Mouse (Mus musculus) embryonic facial prominence, embryonic 13.5 days (tissue): ENCODE data around the gene Rb1. TPM values are rescaled to one million over a fixed set of nuclear protein-coding genes. Genes with fewer than 3 reads are reported as not detected.

Experiments
- ATAC-seq: fragments of 200-750 bp; cut with Nextera tagmentation; 2 replicates; pipeline ENCODE4 v1.8.0; 2017; ENCODE audit warnings: low read depth; ENCODE audit not compliant: insufficient number of reproducible peaks, insufficient read depth, low FRiP score, low TSS enrichment
- H3K27ac ChIP-seq: fragments of 300-500 bp; sonication (generic); 2 replicates; pipeline ENCODE4 v1.5.1; 2015; ENCODE audit warnings: moderate library complexity, mild to moderate bottlenecking, inconsistent platforms
- H3K27me3 ChIP-seq: fragments of 300-500 bp; sonication (generic); 2 replicates; pipeline ENCODE4 v1.6.1; 2015; ENCODE audit warnings: mild to moderate bottlenecking, inconsistent platforms
- H3K36me3 ChIP-seq: fragments of 300-500 bp; sonication (generic); 2 replicates; pipeline ENCODE4 v1.6.1; 2015; ENCODE audit warnings: mild to moderate bottlenecking, inconsistent platforms
- H3K4me1 ChIP-seq: fragments of 300-500 bp; sonication (generic); 2 replicates; pipeline ENCODE4 v1.6.1; 2015; ENCODE audit warnings: inconsistent platforms
- H3K4me2 ChIP-seq: fragments of 300-500 bp; sonication (generic); 2 replicates; pipeline ENCODE4 v1.6.1; 2015; ENCODE audit warnings: moderate library complexity, mild to moderate bottlenecking, inconsistent platforms
- H3K4me3 ChIP-seq: fragments of 300-500 bp; sonication (generic); 2 replicates; pipeline ENCODE4 v1.5.1; 2015; ENCODE audit warnings: mild to moderate bottlenecking, inconsistent platforms
- H3K9ac ChIP-seq: fragments of 300-500 bp; sonication (generic); 2 replicates; pipeline ENCODE4 v1.6.1; 2015; ENCODE audit warnings: mild to moderate bottlenecking, inconsistent platforms
- H3K9me3 ChIP-seq: fragments of 300-500 bp; sonication (generic); 2 replicates; pipeline ENCODE4 v1.6.1; 2016; ENCODE audit warnings: inconsistent platforms
- WGBS: fragments of 180-500 bp; shearing (Covaris S2); methylation state at CpG from one replicate; pipeline ENCODE4 v1.1.7; 2015; ENCODE audit warnings: mixed read lengths; 5-methylcytosine and 5-hydroxymethylcytosine counted together
- polyA plus RNA-seq: library from polyadenylated mRNA; unstranded; fragments of >200 nt; fragmentation: Nextera tagmentation; extraction: Ambion mirVana; gene quantifications from 2 replicates; pipeline ENCODE4 v1.2.1, GENCODE M21; 2015

The Rb1 gene
- polyA plus RNA-seq, 1 experiment from 2014 or later = 19.1 TPM

DNA sequence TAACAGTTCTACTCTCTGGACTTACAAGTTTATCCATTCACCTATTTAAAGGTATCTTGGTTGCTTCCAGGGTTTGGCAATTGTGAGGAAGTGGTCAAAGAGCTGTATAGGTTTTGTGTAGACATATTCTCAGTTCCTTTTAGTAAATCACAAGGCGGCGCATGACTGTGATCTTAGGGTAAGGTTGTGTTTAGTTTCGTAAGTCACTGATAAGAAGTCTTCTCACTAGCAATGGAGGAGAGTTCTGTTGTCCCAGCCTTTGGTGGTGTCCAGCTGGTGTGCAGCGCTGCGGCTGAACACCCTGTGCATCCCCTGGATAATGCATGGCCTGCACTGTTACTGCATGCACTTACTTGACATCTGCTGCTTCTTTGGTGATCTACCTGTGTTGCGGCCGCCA lies 138.7 kb downstream of the Rb1 start:
- 78% methylated on average over 7 of the region's 7 CpGs for WGBS

DNA sequence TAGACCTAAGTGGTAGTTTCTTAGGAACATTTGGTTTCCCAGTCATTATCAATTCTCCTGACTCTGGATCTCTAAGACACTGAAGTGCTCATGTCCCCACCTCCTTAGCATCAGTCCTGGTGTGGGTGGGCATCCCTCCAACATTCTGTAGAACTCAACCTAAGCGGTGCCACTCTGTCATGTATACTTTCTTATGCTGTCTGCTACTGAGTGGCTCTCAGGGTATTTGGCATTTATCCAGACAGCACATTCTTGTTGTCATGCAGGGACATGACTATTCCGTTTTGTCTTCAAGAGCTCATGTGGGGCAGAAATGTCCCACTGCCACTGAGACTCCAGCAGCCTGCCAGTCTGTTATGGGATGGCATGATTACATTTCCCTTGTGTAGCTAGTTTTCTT lies 144.5 kb downstream of the Rb1 start:
- Histone ChIP-seq H3K36me3 (peaks cover 90% of the 10 kb centered on the region), H3K4me2 (no peak overlapping the region), H3K9me3 (0 out of 2 replicates have a peak, but pooled peaks cover 4% of the 10 kb centered on the region), H3K4me3 (no peak overlapping the region), H3K9ac (no peak overlapping the region), H3K4me1 (0 out of 2 replicates have a peak, but pooled peaks cover 5% of the 10 kb centered on the region), H3K27ac (no peak overlapping the region), H3K27me3 (no peaks in the 10 kb centered on the region)
- WGBS = 49% methylated on average over 2 of the region's 2 CpGs
- ATAC-seq = peak; percentile 72; the same call in 1 of the 2 replicates

More for the DNA sequence above, 138.7 kb downstream of the Rb1 start:
- H3K4me2 ChIP-seq = no peak overlapping the region
- no peak for ATAC-seq
- H3K4me1 ChIP-seq = no peaks in the 10 kb centered on the region
- H3K36me3 ChIP-seq = peaks cover 46% of the 10 kb centered on the region
- no peak overlapping the region for H3K4me3 ChIP-seq
- H3K9ac ChIP-seq = no peak overlapping the region
- H3K27ac ChIP-seq = no peak overlapping the region
- 0 out of 2 replicates have a peak, but pooled peaks cover 4% of the 10 kb centered on the region for H3K9me3 ChIP-seq
- no peaks in the 10 kb centered on the region for H3K27me3 ChIP-seq

DNA sequence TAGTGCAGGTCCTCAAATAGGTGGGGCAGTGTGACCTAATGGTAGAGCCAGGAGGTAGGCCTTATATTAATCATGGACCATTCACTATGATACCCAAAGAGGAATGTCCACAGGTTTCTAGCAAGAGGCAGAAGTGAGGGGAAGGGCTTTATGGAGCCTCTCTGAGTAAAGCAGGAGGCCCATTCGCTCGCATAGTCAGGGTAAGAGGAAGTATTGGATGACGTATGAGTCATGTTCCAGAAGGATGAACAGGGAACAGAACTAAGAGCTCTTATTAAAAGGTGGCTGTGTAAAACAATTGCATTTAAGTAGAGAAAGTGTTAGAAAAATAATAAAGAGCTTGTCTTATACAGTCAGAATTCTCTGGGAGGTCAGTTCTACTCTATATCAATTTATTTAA lies 145.0 kb downstream of the Rb1 start:
- no peaks in the 10 kb centered on the region for H3K27me3 ChIP-seq
- no peak overlapping the region for H3K27ac ChIP-seq
- H3K4me2 ChIP-seq = no peak overlapping the region
- H3K4me3 ChIP-seq = no peak overlapping the region
- H3K36me3 ChIP-seq = peaks cover 90% of the 10 kb centered on the region
- 0 out of 2 replicates have a peak, but pooled peaks cover 4% of the 10 kb centered on the region for H3K9me3 ChIP-seq
- WGBS = 64% methylated on average over 3 of the region's 3 CpGs
- ATAC-seq = no peak
- H3K9ac ChIP-seq = no peak overlapping the region
- 0 out of 2 replicates have a peak, but pooled peaks cover 5% of the 10 kb centered on the region for H3K4me1 ChIP-seq

DNA sequence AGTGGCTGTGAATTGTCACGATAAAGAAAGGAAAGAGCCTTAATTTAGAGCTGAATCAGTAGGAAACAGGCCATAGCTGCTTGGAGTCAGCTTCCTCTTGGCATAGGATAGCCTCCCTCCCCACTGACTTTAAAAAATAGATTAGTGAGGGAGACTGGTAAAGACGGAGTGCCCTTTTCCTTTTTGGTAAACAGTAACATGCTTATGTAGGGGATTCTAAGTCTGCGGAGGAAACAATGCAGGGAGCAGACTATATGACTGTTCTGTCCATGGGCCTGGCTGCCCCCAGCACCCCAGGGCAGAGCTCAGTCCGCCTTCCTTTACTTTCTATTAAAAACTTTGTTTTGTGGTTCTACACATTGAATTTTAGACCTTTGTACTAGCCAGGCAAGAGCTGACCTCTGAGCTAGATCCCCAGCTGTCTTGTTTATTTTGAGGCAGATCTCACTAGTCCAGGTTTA lies 146.4 kb downstream of the Rb1 start:
- H3K27me3 ChIP-seq = no peaks in the 10 kb centered on the region
- H3K4me3 ChIP-seq = no peak overlapping the region
- 0 out of 2 replicates have a peak, but pooled peaks cover under 1% of the 10 kb centered on the region for H3K9me3 ChIP-seq
- ATAC-seq = no peak
- no peak overlapping the region for H3K4me2 ChIP-seq
- H3K36me3 ChIP-seq = peaks cover 93% of the 10 kb centered on the region
- H3K9ac ChIP-seq = no peak overlapping the region
- no peak overlapping the region; the same call in 1 of the 2 replicates for H3K27ac ChIP-seq
- WGBS = 86% methylated on average over 4 of the region's 4 CpGs
- peaks cover 14% of the 10 kb centered on the region for H3K4me1 ChIP-seq

DNA sequence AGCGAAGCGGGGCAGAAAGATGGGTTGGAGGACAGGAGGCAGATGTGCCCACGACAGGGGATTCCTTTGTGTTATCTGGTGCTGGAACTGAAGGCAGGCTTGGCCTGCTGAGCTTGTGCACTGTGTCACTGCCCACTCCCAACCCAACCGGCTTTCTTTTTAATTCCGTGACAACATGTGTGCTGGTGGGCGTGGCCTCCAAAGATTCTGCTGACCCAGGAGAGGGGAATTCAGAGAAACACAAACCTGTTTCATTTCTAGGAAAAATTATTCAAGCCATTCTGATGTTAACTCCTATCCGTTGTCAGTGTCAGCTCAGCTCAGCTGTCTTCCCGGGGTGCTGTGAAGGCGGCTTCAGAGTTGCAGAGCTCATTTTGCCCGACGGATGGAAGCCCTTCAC lies 147.7 kb downstream of the Rb1 start:
- H3K9ac ChIP-seq = no peak overlapping the region
- H3K27me3 ChIP-seq = no peaks in the 10 kb centered on the region
- WGBS = 84% methylated on average over 11 of the region's 11 CpGs
- H3K4me2 ChIP-seq = no peak overlapping the region
- peaks cover 16% of the 10 kb centered on the region for H3K4me1 ChIP-seq
- no peak for ATAC-seq
- no peak overlapping the region for H3K4me3 ChIP-seq
- H3K9me3 ChIP-seq = no peaks in the 10 kb centered on the region
- H3K27ac ChIP-seq = no peak overlapping the region
- peaks cover 96% of the 10 kb centered on the region for H3K36me3 ChIP-seq

- peaks cover 97% of the 10 kb centered on the region for H3K36me3 ChIP-seq
These were observed 149.4 kb downstream of the Rb1 start for GRCm38 (mm10) chr14:73176266-73176665.

GRCm38 (mm10) chr14:73175814-73176213 lies 149.8 kb downstream of the Rb1 start:
- Histone ChIP-seq H3K9me3 (no peaks in the 10 kb centered on the region), H3K36me3 (peaks cover 99% of the 10 kb centered on the region), H3K4me3 (no peak overlapping the region), H3K27ac (no peak overlapping the region), H3K9ac (no peak overlapping the region), H3K4me2 (no peak overlapping the region), H3K4me1 (peaks cover 16% of the 10 kb centered on the region), H3K27me3 (no peaks in the 10 kb centered on the region)
- 83% methylated on average over 6 of the region's 6 CpGs for whole genome bisulfite sequencing
- no peak for ATAC-seq

More at GRCm38 (mm10) chr14:73176266-73176665, 149.4 kb downstream of the Rb1 start:
- Histone ChIP-seq H3K9ac (no peak overlapping the region), H3K4me1 (peaks cover 16% of the 10 kb centered on the region), H3K4me2 (no peak overlapping the region), H3K27ac (no peak overlapping the region), H3K9me3 (no peaks in the 10 kb centered on the region), H3K4me3 (no peak overlapping the region), H3K27me3 (no peaks in the 10 kb centered on the region)
- no peak for ATAC-seq
- 85% methylated on average over 5 of the region's 5 CpGs for WGBS

DNA sequence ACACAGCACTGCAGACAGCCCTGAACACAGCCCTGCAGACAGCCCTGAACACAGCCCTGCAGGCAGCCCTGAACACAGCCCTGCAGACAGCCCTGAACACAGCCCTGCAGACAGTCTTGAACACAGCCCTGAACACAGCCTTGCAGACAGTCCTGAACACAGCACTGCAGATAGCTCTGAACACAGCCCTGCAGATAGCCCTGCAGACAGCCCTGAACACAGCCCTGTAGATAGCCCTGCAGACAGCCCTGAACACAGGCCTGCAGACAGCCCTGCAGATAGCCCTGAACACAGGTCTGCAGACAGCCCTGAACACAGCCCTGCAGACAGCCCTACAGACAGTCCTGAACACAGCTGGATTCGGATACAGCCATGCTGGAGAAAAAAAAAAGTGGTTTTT lies 150.6 kb downstream of the Rb1 start:
- Histone ChIP-seq H3K36me3 (peaks cover 99% of the 10 kb centered on the region), H3K27ac (peak overlapping the region; percentile 33; the same call in 1 of the 2 replicates), H3K9me3 (no peaks in the 10 kb centered on the region), H3K4me3 (no peak overlapping the region), H3K9ac (no peak overlapping the region), H3K4me1 (peaks cover 11% of the 10 kb centered on the region), H3K27me3 (no peaks in the 10 kb centered on the region), H3K4me2 (no peak overlapping the region)
- ATAC-seq = no peak
- WGBS = 82% methylated on average over 1 of the region's 1 CpGs

- Histone ChIP-seq H3K9ac (no peak overlapping the region), H3K4me1 (peaks cover 11% of the 10 kb centered on the region), H3K4me2 (no peak overlapping the region), H3K9me3 (no peaks in the 10 kb centered on the region), H3K36me3 (peaks cover 99% of the 10 kb centered on the region), H3K27ac (peak overlapping the region; percentile 33; the same call in 1 of the 2 replicates), H3K27me3 (no peaks in the 10 kb centered on the region), H3K4me3 (no peak overlapping the region)
- WGBS = 62% methylated on average over 7 of the region's 7 CpGs
- ATAC-seq = no peak
These were observed 151.3 kb downstream of the Rb1 start for GRCm38 (mm10) chr14:73174091-73174995.

- no peak for ATAC-seq
- Histone ChIP-seq H3K36me3 (peaks cover 96% of the 10 kb centered on the region), H3K4me1 (peaks cover 11% of the 10 kb centered on the region), H3K9me3 (no peaks in the 10 kb centered on the region), H3K4me2 (no peak overlapping the region), H3K9ac (no peak overlapping the region), H3K27ac (no peak overlapping the region), H3K27me3 (no peaks in the 10 kb centered on the region), H3K4me3 (no peak overlapping the region)
- 86% methylated on average over 11 of the region's 11 CpGs for WGBS
These were observed 152.0 kb downstream of the Rb1 start for GRCm38 (mm10) chr14:73173662-73174061.

GRCm38 (mm10) chr14:73172196-73173011 lies 153.2 kb downstream of the Rb1 start:
- Histone ChIP-seq H3K27ac (no peak overlapping the region), H3K4me2 (no peak overlapping the region), H3K9me3 (no peaks in the 10 kb centered on the region), H3K36me3 (peaks cover 96% of the 10 kb centered on the region), H3K27me3 (no peaks in the 10 kb centered on the region), H3K9ac (no peak overlapping the region), H3K4me3 (no peak overlapping the region), H3K4me1 (peaks cover 11% of the 10 kb centered on the region)
- 81% methylated on average over 12 of the region's 12 CpGs for WGBS
- ATAC-seq = no peak
